Mouse (Mus musculus) induced T-regulatory cell, adult 2 months (primary cell): ENCODE measurements at regions not wholly inside any gene's neighbourhood (a gene's known extent, or its start where the extent isn't known, plus 50 kb on each side); places are given as distances from the start of the nearest gene placed in this dataset.
"Not testable (repeated sequence)": the region's sequence is repeated elsewhere in the genome, so short reads cannot be mapped to it uniquely, and the experiment has no call there.

Experiments used
- DNase-seq: peaks from one replicate; pipeline ENCODE4 v3.0.0-alpha.2; 2012; ENCODE audit warnings: low read depth

- DNase-seq: peak; percentile 1
These were observed 123.6 kb downstream of the Tnfrsf21 start for GRCm38 (mm10) chr17:43139916-43140315.

GRCm38 (mm10) chr17:43141740-43142139 is 125.4 kb downstream of the Tnfrsf21 start:
- no peak for DNase-seq

GRCm38 (mm10) chr17:43145749-43146148 is 124.4 kb upstream of the Adgrf1 start:
- DNase-seq: no peak

- no peak for DNase-seq
These were observed 122.2 kb upstream of the Adgrf1 start for GRCm38 (mm10) chr17:43147935-43148334.

- DNase-seq: no peak
These were observed 117.5 kb upstream of the Adgrf1 start for GRCm38 (mm10) chr17:43152620-43153019.

GRCm38 (mm10) chr17:43155271-43155670 is 114.9 kb upstream of the Adgrf1 start:
- not testable (repeated sequence) for DNase-seq

GRCm38 (mm10) chr17:43156116-43156515 is 114.0 kb upstream of the Adgrf1 start:
- no peak for DNase-seq

- DNase-seq: no peak
These were observed 112.2 kb upstream of the Adgrf1 start for GRCm38 (mm10) chr17:43157781-43158501.

- DNase-seq: no peak
These were observed 111.4 kb upstream of the Adgrf1 start for GRCm38 (mm10) chr17:43158741-43159140.

GRCm38 (mm10) chr17:43161306-43161705 is 108.8 kb upstream of the Adgrf1 start:
- not testable (repeated sequence) for DNase-seq

GRCm38 (mm10) chr17:43163126-43163525 is 107.0 kb upstream of the Adgrf1 start:
- DNase-seq: no peak

GRCm38 (mm10) chr17:43166091-43166490 is 104.0 kb upstream of the Adgrf1 start:
- no peak for DNase-seq

GRCm38 (mm10) chr17:43169435-43169834 is 100.7 kb upstream of the Adgrf1 start:
- no peak for DNase-seq

GRCm38 (mm10) chr17:43172657-43173165 is 97.4 kb upstream of the Adgrf1 start:
- DNase-seq: no peak

- DNase-seq: no peak
These were observed 95.3 kb upstream of the Adgrf1 start for GRCm38 (mm10) chr17:43174860-43175259.

- no peak for DNase-seq
These were observed 92.9 kb upstream of the Adgrf1 start for GRCm38 (mm10) chr17:43177244-43177643.

GRCm38 (mm10) chr17:43190016-43190415 is 80.1 kb upstream of the Adgrf1 start:
- no peak for DNase-seq

GRCm38 (mm10) chr17:43190853-43191485 is 79.2 kb upstream of the Adgrf1 start:
- DNase-seq: no peak

GRCm38 (mm10) chr17:43197232-43197631 is 72.9 kb upstream of the Adgrf1 start:
- no peak for DNase-seq

- no peak for DNase-seq
These were observed 69.3 kb upstream of the Adgrf1 start for GRCm38 (mm10) chr17:43200832-43201231.

GRCm38 (mm10) chr17:43206701-43207470 is 63.2 kb upstream of the Adgrf1 start:
- no peak for DNase-seq

GRCm38 (mm10) chr17:43209727-43210126 is 60.4 kb upstream of the Adgrf1 start:
- no peak for DNase-seq

GRCm38 (mm10) chr17:43214038-43214437 is 56.1 kb upstream of the Adgrf1 start:
- no peak for DNase-seq
